Mouse (Mus musculus): ENCODE results near the gene Polr2a. TPM values are rescaled to one million over a fixed set of nuclear protein-coding genes. Genes with fewer than 3 reads are reported as not detected.
A peak's percentile ranks its signal among the peaks of the same experiment; 100 is the strongest.

Gene Polr2a
- polyA plus RNA-seq, 1 experiment from 2014 or later = 20.6 TPM

GRCm38 (mm10) chr11:69695361-69696181 is 62.9 kb downstream of the Polr2a start, which contains the start of the genes Tnfsf12 and Tnfsfm13:
TSS of gene Tnfsf12 (minus strand) at chr11:69695849.
TSS of gene Tnfsfm13 (minus strand) at chr11:69696098.
- H3K27ac ChIP-seq (ENCODE audit: low read length) = peak within 1 kb of the TSS; percentile 78
- no peaks in the 10 kb centered on the region for H3K9me3 ChIP-seq (replicated peaks; ENCODE audit: control insufficient read depth, low read length)
- 3% methylated on average over 40 of the region's 41 CpGs for WGBS
- H3K4me1 ChIP-seq (ENCODE audit: control insufficient read depth, insufficient read depth, low read length) = peaks cover 16% of the 10 kb centered on the region; the same call in 1 of the 2 replicates
- H3K4me3 ChIP-seq (replicated peaks; ENCODE audit: low read length) = peak within 1 kb of the TSS; percentile 57
- no peaks in the 10 kb centered on the region for H3K27me3 ChIP-seq (ENCODE audit: control insufficient read depth, insufficient read depth, low read length)
- H3K9ac ChIP-seq (ENCODE audit: low read length) = peak within 1 kb of the TSS; percentile 94
- peak within 1 kb of the TSS; percentile 90 for H3K4me2 ChIP-seq (ENCODE audit: low read depth, low read length)
- peak; percentile 84 for ATAC-seq (ENCODE audit: insufficient read depth, low FRiP score)
- no peaks in the 10 kb centered on the region for H3K36me3 ChIP-seq (ENCODE audit: control insufficient read depth, insufficient read depth, low read length)

GRCm38 (mm10) chr11:69695046-69695360 is 63.4 kb downstream of the Polr2a start:
- 20% methylated on average over 6 of the region's 6 CpGs for WGBS
- Histone ChIP-seq H3K4me1 (ENCODE audit: control insufficient read depth, insufficient read depth, low read length) (peaks cover 16% of the 10 kb centered on the region; the same call in 1 of the 2 replicates), H3K4me3 (replicated peaks; ENCODE audit: low read length) (peak overlapping the region; percentile 57), H3K27ac (ENCODE audit: low read length) (peak overlapping the region; percentile 78), H3K9me3 (replicated peaks; ENCODE audit: control insufficient read depth, low read length) (no peaks in the 10 kb centered on the region), H3K27me3 (ENCODE audit: control insufficient read depth, insufficient read depth, low read length) (no peaks in the 10 kb centered on the region), H3K4me2 (ENCODE audit: low read depth, low read length) (peak overlapping the region; percentile 90), H3K36me3 (ENCODE audit: control insufficient read depth, insufficient read depth, low read length) (no peaks in the 10 kb centered on the region), H3K9ac (ENCODE audit: low read length) (peak overlapping the region; percentile 94)
- ATAC-seq (ENCODE audit: insufficient read depth, low FRiP score) = peak; percentile 20; the same call in 1 of the 2 replicates

DNA sequence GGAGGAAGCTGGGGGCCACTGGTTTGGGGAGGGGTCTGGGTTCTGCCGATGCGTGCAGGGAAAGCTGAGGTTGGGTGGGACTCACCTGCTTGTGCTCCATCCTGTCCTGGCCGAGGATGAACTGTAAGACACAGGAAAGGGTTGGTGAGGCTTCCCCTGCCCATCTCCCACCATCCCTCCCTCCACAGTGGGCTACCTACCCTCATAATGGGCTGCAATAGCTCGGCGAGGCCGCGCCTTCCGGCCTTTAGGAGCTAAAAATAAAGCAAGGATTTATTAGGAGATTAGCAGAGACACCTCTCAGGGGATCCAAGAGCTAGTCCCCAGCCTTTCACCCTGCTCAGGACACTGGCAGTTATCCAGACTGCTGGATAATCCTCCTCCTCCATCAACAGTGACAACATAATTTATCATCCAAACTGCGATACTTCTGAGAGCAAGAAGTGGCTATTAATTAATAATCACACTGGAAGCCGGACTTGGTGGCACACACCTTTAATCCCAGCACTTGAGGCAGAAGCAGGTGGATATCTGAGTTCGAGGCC is 64.9 kb downstream of the Polr2a start:
- H3K27me3 ChIP-seq (ENCODE audit: control insufficient read depth, insufficient read depth, low read length) = no peaks in the 10 kb centered on the region
- peaks cover 16% of the 10 kb centered on the region; the same call in 1 of the 2 replicates for H3K4me1 ChIP-seq (ENCODE audit: control insufficient read depth, insufficient read depth, low read length)
- no peaks in the 10 kb centered on the region for H3K9me3 ChIP-seq (replicated peaks; ENCODE audit: control insufficient read depth, low read length)
- no peak for ATAC-seq (ENCODE audit: insufficient read depth, low FRiP score)
- WGBS = 53% methylated on average over 11 of the region's 11 CpGs
- H3K9ac ChIP-seq (ENCODE audit: low read length) = no peak overlapping the region
- no peak overlapping the region for H3K4me2 ChIP-seq (ENCODE audit: low read depth, low read length)
- H3K27ac ChIP-seq (ENCODE audit: low read length) = no peak overlapping the region
- H3K4me3 ChIP-seq (replicated peaks; ENCODE audit: low read length) = no peak overlapping the region
- H3K36me3 ChIP-seq (ENCODE audit: control insufficient read depth, insufficient read depth, low read length) = no peaks in the 10 kb centered on the region

- H3K4me1 ChIP-seq (ENCODE audit: control insufficient read depth, insufficient read depth, low read length) = peaks cover 16% of the 10 kb centered on the region; the same call in 1 of the 2 replicates
- no peak overlapping the region for H3K4me3 ChIP-seq (replicated peaks; ENCODE audit: low read length)
- no peak overlapping the region for H3K4me2 ChIP-seq (ENCODE audit: low read depth, low read length)
- no peaks in the 10 kb centered on the region for H3K27me3 ChIP-seq (ENCODE audit: control insufficient read depth, insufficient read depth, low read length)
- H3K9ac ChIP-seq (ENCODE audit: low read length) = no peak overlapping the region
- H3K27ac ChIP-seq (ENCODE audit: low read length) = no peak overlapping the region
- no peaks in the 10 kb centered on the region for H3K9me3 ChIP-seq (replicated peaks; ENCODE audit: control insufficient read depth, low read length)
- WGBS = 69% methylated on average over 6 of the region's 6 CpGs
- no peaks in the 10 kb centered on the region for H3K36me3 ChIP-seq (ENCODE audit: control insufficient read depth, insufficient read depth, low read length)
- no peak for ATAC-seq (ENCODE audit: insufficient read depth, low FRiP score)
Measured at GRCm38 (mm10) chr11:69692863-69693262, 65.6 kb downstream of the Polr2a start.

DNA sequence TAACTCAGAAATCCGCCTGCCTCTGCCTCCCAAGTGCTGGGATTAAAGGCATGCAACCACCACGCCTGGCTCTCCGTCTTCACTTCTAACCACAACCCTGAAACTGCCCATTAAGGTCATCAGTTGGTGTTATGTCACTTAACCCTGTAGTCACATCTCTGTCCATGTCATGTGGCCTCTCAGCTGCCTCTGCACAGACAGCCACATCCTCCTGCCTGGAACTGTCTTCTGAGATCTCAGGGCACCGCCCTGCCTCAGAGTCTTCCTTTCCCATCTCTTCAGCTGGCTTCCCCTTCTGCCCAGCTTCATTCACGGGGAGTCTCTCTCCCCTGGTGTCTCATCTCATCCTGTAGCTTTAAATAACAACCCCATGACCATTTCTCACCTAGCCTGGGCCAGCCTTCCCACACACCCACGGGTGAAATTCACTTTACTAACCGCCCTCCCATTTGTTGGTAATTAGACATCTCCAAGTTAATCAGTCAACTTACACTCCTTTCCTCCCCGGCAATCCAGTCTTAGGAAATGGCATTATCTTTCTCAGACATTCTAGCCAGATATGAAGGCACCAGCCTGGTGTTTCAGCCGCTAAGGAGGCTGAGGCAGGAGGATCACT is 66.1 kb downstream of the Polr2a start:
- H3K4me3 ChIP-seq (replicated peaks; ENCODE audit: low read length) = no peak overlapping the region
- no peak for ATAC-seq (ENCODE audit: insufficient read depth, low FRiP score)
- peaks cover 16% of the 10 kb centered on the region; the same call in 1 of the 2 replicates for H3K4me1 ChIP-seq (ENCODE audit: control insufficient read depth, insufficient read depth, low read length)
- H3K4me2 ChIP-seq (ENCODE audit: low read depth, low read length) = no peak overlapping the region
- 68% methylated on average over 9 of the region's 9 CpGs for WGBS
- no peaks in the 10 kb centered on the region for H3K9me3 ChIP-seq (replicated peaks; ENCODE audit: control insufficient read depth, low read length)
- no peak overlapping the region for H3K9ac ChIP-seq (ENCODE audit: low read length)
- no peaks in the 10 kb centered on the region for H3K36me3 ChIP-seq (ENCODE audit: control insufficient read depth, insufficient read depth, low read length)
- H3K27me3 ChIP-seq (ENCODE audit: control insufficient read depth, insufficient read depth, low read length) = no peaks in the 10 kb centered on the region
- no peak overlapping the region for H3K27ac ChIP-seq (ENCODE audit: low read length)

GRCm38 (mm10) chr11:69689891-69690290 is 68.5 kb downstream of the Polr2a start:
- Histone ChIP-seq H3K27me3 (ENCODE audit: control insufficient read depth, insufficient read depth, low read length) (no peaks in the 10 kb centered on the region), H3K4me1 (ENCODE audit: control insufficient read depth, insufficient read depth, low read length) (peaks cover 28% of the 10 kb centered on the region), H3K9ac (ENCODE audit: low read length) (no peak overlapping the region), H3K9me3 (replicated peaks; ENCODE audit: control insufficient read depth, low read length) (no peaks in the 10 kb centered on the region), H3K27ac (ENCODE audit: low read length) (no peak overlapping the region), H3K4me2 (ENCODE audit: low read depth, low read length) (no peak overlapping the region), H3K36me3 (ENCODE audit: control insufficient read depth, insufficient read depth, low read length) (no peaks in the 10 kb centered on the region), H3K4me3 (replicated peaks; ENCODE audit: low read length) (no peak overlapping the region)
- ATAC-seq (ENCODE audit: insufficient read depth, low FRiP score) = no peak
- WGBS = 93% methylated on average over 1 of the region's 1 CpGs

GRCm38 (mm10) chr11:69687061-69687460 is 71.4 kb downstream of the Polr2a start:
- peak overlapping the region; percentile 89; the same call in 1 of the 2 replicates for H3K27ac ChIP-seq (ENCODE audit: low read length)
- peak overlapping the region; percentile 36; the same call in 1 of the 2 replicates for H3K9ac ChIP-seq (ENCODE audit: low read length)
- H3K4me1 ChIP-seq (ENCODE audit: control insufficient read depth, insufficient read depth, low read length) = peaks cover 30% of the 10 kb centered on the region
- H3K36me3 ChIP-seq (ENCODE audit: control insufficient read depth, insufficient read depth, low read length) = no peaks in the 10 kb centered on the region
- no peak for ATAC-seq (ENCODE audit: insufficient read depth, low FRiP score)
- WGBS = 45% methylated on average over 5 of the region's 5 CpGs
- H3K4me3 ChIP-seq (replicated peaks; ENCODE audit: low read length) = no peak overlapping the region
- H3K27me3 ChIP-seq (ENCODE audit: control insufficient read depth, insufficient read depth, low read length) = no peaks in the 10 kb centered on the region
- H3K4me2 ChIP-seq (ENCODE audit: low read depth, low read length) = peak overlapping the region; percentile 17; the same call in 1 of the 2 replicates
- no peaks in the 10 kb centered on the region for H3K9me3 ChIP-seq (replicated peaks; ENCODE audit: control insufficient read depth, low read length)

DNA sequence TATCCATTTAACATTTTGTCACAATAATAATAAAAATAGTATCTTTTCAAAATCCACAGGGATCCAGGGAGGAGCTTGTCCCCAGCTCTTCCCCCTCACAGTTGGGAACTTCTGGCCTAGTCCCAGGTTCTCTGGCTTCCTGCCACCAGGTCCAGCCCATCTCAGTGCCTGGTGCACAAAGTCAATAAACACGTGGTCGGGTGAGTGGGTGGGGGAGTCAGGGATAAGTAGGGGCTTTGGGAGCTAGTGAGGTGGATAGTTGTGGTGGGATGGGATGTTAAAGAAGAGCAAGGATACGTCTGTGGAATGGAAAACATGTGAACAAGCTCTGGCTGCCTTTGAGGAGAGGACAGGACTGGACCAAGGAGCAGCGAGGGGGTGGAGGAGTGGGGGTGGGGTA is 72.1 kb downstream of the Polr2a start:
- peak overlapping the region; percentile 36; the same call in 1 of the 2 replicates for H3K9ac ChIP-seq (ENCODE audit: low read length)

More for the DNA sequence above, 72.1 kb downstream of the Polr2a start:
- ATAC-seq (ENCODE audit: insufficient read depth, low FRiP score) = no peak
- Histone ChIP-seq H3K27ac (ENCODE audit: low read length) (peak overlapping the region; percentile 89), H3K4me3 (replicated peaks; ENCODE audit: low read length) (no peak overlapping the region), H3K36me3 (ENCODE audit: control insufficient read depth, insufficient read depth, low read length) (no peaks in the 10 kb centered on the region), H3K9me3 (replicated peaks; ENCODE audit: control insufficient read depth, low read length) (no peaks in the 10 kb centered on the region), H3K27me3 (ENCODE audit: control insufficient read depth, insufficient read depth, low read length) (no peaks in the 10 kb centered on the region), H3K4me2 (ENCODE audit: low read depth, low read length) (no peak overlapping the region), H3K4me1 (ENCODE audit: control insufficient read depth, insufficient read depth, low read length) (peaks cover 30% of the 10 kb centered on the region)
- WGBS = 12% methylated on average over 4 of the region's 4 CpGs
